Mouse (Mus musculus) midbrain, embryonic 14.5 days (tissue): ENCODE measurements around the gene Casc1. TPM values are rescaled to one million over a fixed set of nuclear protein-coding genes. Genes with fewer than 3 reads are reported as not detected.

Experiments
- ATAC-seq: fragments of 200-750 bp; cut with Nextera tagmentation; 2 replicates; pipeline ENCODE4 v1.8.0; 2017; ENCODE audit warnings: moderate number of reproducible peaks, moderate library complexity; ENCODE audit not compliant: low FRiP score, low TSS enrichment
- DNase-seq: peaks from one replicate; pipeline ENCODE4 v3.0.0-alpha.2; 2015
- H3K27ac ChIP-seq: fragments of 300-500 bp; sonication (generic); replicated peaks from 2 replicates; pipeline ENCODE4 v1.5.1; 2014; ENCODE audit warnings: mild to moderate bottlenecking, low read depth, low read length, moderate library complexity
- H3K27me3 ChIP-seq: fragments of 300-500 bp; sonication (generic); 2 replicates; pipeline ENCODE4 v1.6.1; 2014; ENCODE audit warnings: low read length, control low read depth, mixed read lengths; ENCODE audit not compliant: control insufficient read depth, insufficient read depth
- H3K36me3 ChIP-seq: fragments of 300-500 bp; sonication (generic); 2 replicates; pipeline ENCODE4 v1.6.1; 2014; ENCODE audit warnings: low read length, control low read depth; ENCODE audit not compliant: control insufficient read depth, insufficient read depth
- H3K4me1 ChIP-seq: fragments of 300-500 bp; sonication (generic); 2 replicates; pipeline ENCODE4 v1.6.1; 2014; ENCODE audit warnings: mild to moderate bottlenecking, antibody characterized with exemption, low read length, control low read depth; ENCODE audit not compliant: control insufficient read depth, insufficient read depth
- H3K4me2 ChIP-seq: fragments of 300-500 bp; sonication (generic); 2 replicates; pipeline ENCODE4 v1.6.1; 2014; ENCODE audit warnings: mild to moderate bottlenecking, low read length, moderate library complexity
- H3K4me3 ChIP-seq: fragments of 300-500 bp; sonication (generic); replicated peaks from 2 replicates; pipeline ENCODE4 v1.5.1; 2014; ENCODE audit warnings: low read depth, low read length
- H3K9ac ChIP-seq: fragments of 300-500 bp; sonication (generic); replicated peaks from 2 replicates; pipeline ENCODE4 v1.6.1; 2014; ENCODE audit warnings: mild to moderate bottlenecking, low read length, moderate library complexity
- H3K9me3 ChIP-seq: fragments of 300-500 bp; sonication (generic); 2 replicates; pipeline ENCODE4 v1.6.1; 2016; ENCODE audit warnings: low read length, control low read depth, mixed read lengths; ENCODE audit not compliant: control insufficient read depth
- WGBS: fragments of 180-500 bp; shearing (Covaris S2); extraction: QIAGEN DNeasy Blood & Tissue Kit; methylation state at CpG from one replicate; pipeline ENCODE4 v1.1.7; 2014; 5-methylcytosine and 5-hydroxymethylcytosine counted together
- polyA plus RNA-seq: library from polyadenylated mRNA; unstranded; fragments of >200 nt; fragmentation: Nextera tagmentation; extraction: Ambion mirVana; gene quantifications from 2 replicates; pipeline ENCODE4 v1.2.1, GENCODE M21; 2014

Casc1 gene
- polyA plus RNA-seq, 1 experiment from 2014 or later: 0.46 TPM

DNA sequence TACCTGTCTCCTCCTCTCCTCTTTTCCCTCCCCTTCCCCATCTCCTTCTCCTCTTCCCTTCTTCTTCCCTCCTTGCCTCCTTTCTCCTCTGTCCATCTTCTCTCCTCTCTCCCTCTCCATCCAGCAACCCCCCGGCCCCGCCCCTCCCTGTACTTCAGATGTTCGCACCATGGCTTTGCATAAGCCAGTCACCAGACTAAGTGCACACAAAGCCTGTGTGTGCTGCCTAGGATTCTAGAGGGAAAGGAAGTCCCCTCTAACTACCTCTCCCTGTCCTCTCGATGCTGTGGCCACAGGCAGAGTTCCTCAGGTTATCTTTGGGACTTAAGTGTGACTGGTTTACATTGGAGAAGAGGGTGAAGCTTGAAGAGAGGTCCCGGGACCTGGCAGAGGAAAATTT lies 50.2 kb downstream of the Casc1 start:
- WGBS: 67% methylated on average over 5 of the region's 5 CpGs
- Histone ChIP-seq H3K27me3 (no peaks in the 10 kb centered on the region), H3K4me2 (no peak overlapping the region), H3K4me1 (no peaks in the 10 kb centered on the region), H3K9me3 (no peaks in the 10 kb centered on the region), H3K9ac (no peak overlapping the region), H3K36me3 (no peaks in the 10 kb centered on the region), H3K27ac (no peak overlapping the region), H3K4me3 (no peak overlapping the region)
- DNase-seq (no peak), ATAC-seq (no peak)

DNA sequence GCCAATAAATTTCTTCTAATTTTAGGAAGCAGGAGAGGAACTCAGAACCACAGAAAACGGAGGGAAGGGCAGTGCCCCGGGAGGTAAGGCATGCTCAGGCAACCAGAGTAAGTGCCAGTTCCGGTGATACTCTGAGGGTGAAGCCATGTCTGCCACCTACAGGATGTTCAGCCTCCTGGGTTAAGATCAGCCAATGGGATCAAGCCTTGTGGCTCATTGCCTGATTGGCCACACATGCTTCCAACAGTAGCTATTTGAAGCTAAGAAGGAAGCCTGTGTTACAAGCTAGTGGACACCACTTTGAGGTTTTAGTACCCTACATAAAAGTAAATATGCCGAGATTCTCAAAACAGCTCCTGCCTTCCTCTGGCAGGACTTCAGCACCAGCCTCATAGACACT lies 52.2 kb downstream of the Casc1 start:
- WGBS: 80% methylated on average over 4 of the region's 4 CpGs
- Histone ChIP-seq H3K4me3 (no peak overlapping the region), H3K4me2 (no peak overlapping the region), H3K27ac (no peak overlapping the region), H3K36me3 (no peaks in the 10 kb centered on the region), H3K9me3 (no peaks in the 10 kb centered on the region), H3K27me3 (no peaks in the 10 kb centered on the region), H3K4me1 (no peaks in the 10 kb centered on the region), H3K9ac (no peak overlapping the region)
- no peak for ATAC-seq
- DNase-seq: no peak

- no peak overlapping the region for H3K4me3 ChIP-seq
- H3K9me3 ChIP-seq: no peaks in the 10 kb centered on the region
- H3K4me1 ChIP-seq: no peaks in the 10 kb centered on the region
- 45% methylated on average over 9 of the region's 9 CpGs for WGBS
- no peak overlapping the region for H3K9ac ChIP-seq
- H3K36me3 ChIP-seq: no peaks in the 10 kb centered on the region
- no peaks in the 10 kb centered on the region for H3K27me3 ChIP-seq
- no peak overlapping the region for H3K4me2 ChIP-seq
- ATAC-seq (no peak), DNase-seq (no peak)
- no peak overlapping the region for H3K27ac ChIP-seq
Measured at GRCm38 (mm10) chr6:145149054-145149453, 61.8 kb downstream of the Casc1 start.

DNA sequence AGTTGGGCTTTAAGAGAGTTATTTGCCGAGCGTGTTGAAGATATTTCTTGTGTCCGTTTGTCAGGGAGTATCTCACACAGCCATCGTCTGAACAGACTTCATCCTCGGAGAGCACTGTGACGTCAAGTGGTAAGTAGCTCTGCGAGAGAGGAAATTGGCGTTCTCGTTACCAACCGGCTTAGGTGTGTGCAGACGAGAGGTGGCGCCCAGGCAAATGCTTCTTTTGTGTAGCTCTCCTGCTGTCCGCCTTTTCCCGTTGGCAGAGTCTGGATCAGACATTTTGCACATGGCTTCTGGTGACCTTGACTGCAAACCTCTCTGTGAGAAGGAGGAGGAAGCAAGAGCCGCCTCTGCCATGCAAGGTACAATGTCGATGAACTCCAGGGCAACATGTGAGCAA lies 63.1 kb downstream of the Casc1 start:
- H3K27me3 ChIP-seq: no peaks in the 10 kb centered on the region
- no peak overlapping the region for H3K9ac ChIP-seq
- no peak overlapping the region for H3K4me3 ChIP-seq
- no peaks in the 10 kb centered on the region for H3K9me3 ChIP-seq
- DNase-seq (no peak), ATAC-seq (no peak)
- H3K27ac ChIP-seq: no peak overlapping the region
- H3K36me3 ChIP-seq: no peaks in the 10 kb centered on the region
- WGBS: 82% methylated on average over 16 of the region's 16 CpGs
- H3K4me2 ChIP-seq: no peak overlapping the region
- no peaks in the 10 kb centered on the region for H3K4me1 ChIP-seq

GRCm38 (mm10) chr6:145145173-145145572 lies 65.6 kb downstream of the Casc1 start:
- no peak overlapping the region for H3K9ac ChIP-seq
- H3K4me3 ChIP-seq: no peak overlapping the region
- H3K27ac ChIP-seq: no peak overlapping the region
- no peaks in the 10 kb centered on the region for H3K27me3 ChIP-seq
- H3K9me3 ChIP-seq: no peaks in the 10 kb centered on the region
- no peaks in the 10 kb centered on the region for H3K36me3 ChIP-seq
- no peak overlapping the region for H3K4me2 ChIP-seq
- DNase-seq: no peak
- 72% methylated on average over 7 of the region's 7 CpGs for WGBS
- no peaks in the 10 kb centered on the region for H3K4me1 ChIP-seq
- ATAC-seq: no peak

- Histone ChIP-seq H3K36me3 (no peaks in the 10 kb centered on the region), H3K9ac (no peak overlapping the region), H3K27me3 (no peaks in the 10 kb centered on the region), H3K9me3 (no peaks in the 10 kb centered on the region), H3K4me3 (no peak overlapping the region), H3K4me1 (no peaks in the 10 kb centered on the region), H3K27ac (no peak overlapping the region), H3K4me2 (no peak overlapping the region)
- ATAC-seq: no peak
- DNase-seq: no peak
- WGBS: 94% methylated on average over 12 of the region's 12 CpGs
Measured at GRCm38 (mm10) chr6:145141827-145142226, 69.0 kb downstream of the Casc1 start.

DNA sequence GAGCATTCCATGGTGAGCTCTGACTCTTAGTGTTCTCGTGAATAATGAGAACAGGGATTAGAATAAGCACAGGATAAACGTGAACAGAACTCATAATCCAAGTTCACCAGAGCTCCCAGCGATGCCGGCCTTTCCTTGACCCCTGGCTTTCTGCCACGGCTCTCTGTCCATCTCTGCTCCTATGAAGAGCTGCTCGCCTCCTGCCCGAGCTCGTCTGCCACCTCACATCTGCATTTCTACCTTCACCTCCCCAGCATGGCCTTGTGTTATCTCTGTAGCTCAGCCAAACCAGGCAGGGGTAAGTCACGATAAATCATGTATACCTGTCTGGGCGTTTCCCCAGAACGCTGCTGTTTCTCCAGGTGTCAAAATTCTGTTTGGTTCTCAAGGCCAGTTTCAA lies 70.1 kb downstream of the Casc1 start:
- 57% methylated on average over 11 of the region's 11 CpGs for WGBS
- no peak for DNase-seq
- ATAC-seq: no peak
- H3K9me3 ChIP-seq: no peaks in the 10 kb centered on the region
- no peaks in the 10 kb centered on the region for H3K36me3 ChIP-seq
- no peak overlapping the region for H3K9ac ChIP-seq
- no peak overlapping the region for H3K27ac ChIP-seq
- no peaks in the 10 kb centered on the region for H3K4me1 ChIP-seq
- no peaks in the 10 kb centered on the region for H3K27me3 ChIP-seq
- H3K4me2 ChIP-seq: no peak overlapping the region
- H3K4me3 ChIP-seq: no peak overlapping the region

GRCm38 (mm10) chr6:145139776-145140475 lies 70.9 kb downstream of the Casc1 start:
- H3K27me3 ChIP-seq: no peaks in the 10 kb centered on the region
- no peak overlapping the region for H3K4me2 ChIP-seq
- ATAC-seq: no peak
- 86% methylated on average over 11 of the region's 11 CpGs for WGBS
- no peaks in the 10 kb centered on the region for H3K9me3 ChIP-seq
- H3K9ac ChIP-seq: no peak overlapping the region
- H3K27ac ChIP-seq: no peak overlapping the region
- no peak overlapping the region for H3K4me3 ChIP-seq
- no peaks in the 10 kb centered on the region for H3K4me1 ChIP-seq
- no peaks in the 10 kb centered on the region for H3K36me3 ChIP-seq
- DNase-seq: no peak

DNA sequence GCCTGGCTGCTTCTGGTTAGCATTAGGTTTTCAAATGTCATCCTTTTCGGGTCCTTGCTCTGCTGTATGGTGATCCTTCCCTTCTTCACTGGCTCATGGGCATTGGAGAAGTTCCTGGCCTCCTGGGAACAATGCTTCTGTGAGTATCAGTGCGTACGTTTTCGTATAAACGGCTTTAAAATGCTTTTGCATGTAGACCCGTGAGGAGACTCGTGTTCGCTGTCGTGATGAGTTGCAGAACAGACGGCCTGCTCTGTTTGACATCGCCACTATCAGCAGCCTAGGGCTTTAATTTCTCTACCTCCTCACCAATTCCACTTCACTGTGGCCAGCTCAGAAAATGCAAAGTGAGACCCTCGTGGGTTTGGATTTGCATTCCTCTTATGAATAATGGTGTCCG lies 71.6 kb downstream of the Casc1 start:
- Histone ChIP-seq H3K4me1 (no peaks in the 10 kb centered on the region), H3K9ac (no peak overlapping the region), H3K36me3 (no peaks in the 10 kb centered on the region), H3K9me3 (no peaks in the 10 kb centered on the region), H3K27ac (no peak overlapping the region), H3K4me3 (no peak overlapping the region), H3K4me2 (no peak overlapping the region), H3K27me3 (no peaks in the 10 kb centered on the region)
- no peak for ATAC-seq
- 73% methylated on average over 13 of the region's 13 CpGs for WGBS
- no peak for DNase-seq
